Mouse (Mus musculus): ENCODE data around the gene Cds1. TPM values are rescaled to one million over a fixed set of nuclear protein-coding genes. Genes with fewer than 3 reads are reported as not detected.

Gene Cds1
- total RNA-seq (2021), result 10 to 100 TPM; 56.0 to 56.2 TPM

- DNase-seq (ENCODE audit: extremely low spot score in 1 of 2, low spot score in 2 of 2), result peak; percentile 52 to 86
- intact Hi-C loops (cut with DNase I), result loop anchor here (5.0 kb wide), 1 partner anchor 63 kb away; no protein-coding TSS in a partner anchor
Measured at GRCm38 (mm10) chr5:101764554-101765347, at the start of gene Cds1. Gene Cds1, plus strand, starts transcription at chr5:101765130.

GRCm38 (mm10) chr5:101724216-101724615, 40.7 kb upstream of the Cds1 start:
- intact Hi-C loops (cut with DNase I), result no loop called here
- no peak for DNase-seq (ENCODE audit: extremely low spot score in 1 of 2, low spot score in 2 of 2)

- no peak for DNase-seq (ENCODE audit: extremely low spot score in 1 of 2, low spot score in 2 of 2)
- intact Hi-C loops (cut with DNase I), result no loop called here
Measured at GRCm38 (mm10) chr5:101724756-101725155, 40.2 kb upstream of the Cds1 start.

- no peak for DNase-seq (ENCODE audit: extremely low spot score in 1 of 2, low spot score in 2 of 2)
- intact Hi-C loops (cut with DNase I), result no loop called here
Measured at GRCm38 (mm10) chr5:101725703-101726102, 39.2 kb upstream of the Cds1 start.

GRCm38 (mm10) chr5:101726371-101726770, 38.6 kb upstream of the Cds1 start:
- intact Hi-C loops (cut with DNase I), result no loop called here
- no peak for DNase-seq (ENCODE audit: extremely low spot score in 1 of 2, low spot score in 2 of 2)

- intact Hi-C loops (cut with DNase I), result no loop called here
- DNase-seq (ENCODE audit: extremely low spot score in 1 of 2, low spot score in 2 of 2), result no peak
Measured at GRCm38 (mm10) chr5:101728304-101728905, 36.5 kb upstream of the Cds1 start.

- intact Hi-C loops (cut with DNase I), result no loop called here
- no peak for DNase-seq (ENCODE audit: extremely low spot score in 1 of 2, low spot score in 2 of 2)
Measured at GRCm38 (mm10) chr5:101737341-101737740, 27.6 kb upstream of the Cds1 start.

GRCm38 (mm10) chr5:101740471-101741223, 24.3 kb upstream of the Cds1 start:
- no peak for DNase-seq (ENCODE audit: extremely low spot score in 1 of 2, low spot score in 2 of 2)
- intact Hi-C loops (cut with DNase I), result no loop called here

- no peak for DNase-seq (ENCODE audit: extremely low spot score in 1 of 2, low spot score in 2 of 2)
- intact Hi-C loops (cut with DNase I), result no loop called here
Measured at GRCm38 (mm10) chr5:101741224-101741591, 23.7 kb upstream of the Cds1 start.

- intact Hi-C loops (cut with DNase I), result no loop called here
- DNase-seq (ENCODE audit: extremely low spot score in 1 of 2, low spot score in 2 of 2), result no peak
Measured at GRCm38 (mm10) chr5:101742014-101742413, 22.9 kb upstream of the Cds1 start.

GRCm38 (mm10) chr5:101742425-101742824, 22.5 kb upstream of the Cds1 start:
- no peak for DNase-seq (ENCODE audit: extremely low spot score in 1 of 2, low spot score in 2 of 2)
- intact Hi-C loops (cut with DNase I), result no loop called here

GRCm38 (mm10) chr5:101744886-101745285, 20.0 kb upstream of the Cds1 start:
- intact Hi-C loops (cut with DNase I), result no loop called here
- no peak for DNase-seq (ENCODE audit: extremely low spot score in 1 of 2, low spot score in 2 of 2)

- DNase-seq (ENCODE audit: extremely low spot score in 1 of 2, low spot score in 2 of 2), result no peak
- intact Hi-C loops (cut with DNase I), result no loop called here
Measured at GRCm38 (mm10) chr5:101753680-101754079, 11.2 kb upstream of the Cds1 start.

- intact Hi-C loops (cut with DNase I), result no loop called here
- no peak for DNase-seq (ENCODE audit: extremely low spot score in 1 of 2, low spot score in 2 of 2)
Measured at GRCm38 (mm10) chr5:101757669-101758068, 7.3 kb upstream of the Cds1 start.

- no peak for DNase-seq (ENCODE audit: extremely low spot score in 1 of 2, low spot score in 2 of 2)
- intact Hi-C loops (cut with DNase I), result no loop called here
Measured at GRCm38 (mm10) chr5:101761685-101762084, 3.2 kb upstream of the Cds1 start.

- intact Hi-C loops (cut with DNase I), result no loop called here
- DNase-seq (ENCODE audit: extremely low spot score in 1 of 2, low spot score in 2 of 2), result no peak
Measured at GRCm38 (mm10) chr5:101763571-101763970, 1.4 kb upstream of the Cds1 start.

GRCm38 (mm10) chr5:101765390-101765901, 516 bp downstream of the Cds1 start:
- DNase-seq (ENCODE audit: extremely low spot score in 1 of 2, low spot score in 2 of 2), result peak in 1 of 2 experiments; percentile 37
- intact Hi-C loops (cut with DNase I), result loop anchor here (5.0 kb wide), 1 partner anchor 62 kb away; no protein-coding TSS in a partner anchor

GRCm38 (mm10) chr5:101766248-101766647, 1.3 kb downstream of the Cds1 start:
- intact Hi-C loops (cut with DNase I), result loop anchor here (5.0 kb wide), 1 partner anchor 61 kb away; no protein-coding TSS in a partner anchor
- DNase-seq (ENCODE audit: extremely low spot score in 1 of 2, low spot score in 2 of 2), result no peak

GRCm38 (mm10) chr5:101767086-101767485, 2.2 kb downstream of the Cds1 start:
- intact Hi-C loops (cut with DNase I), result loop anchor here (5.0 kb wide), 1 partner anchor 60 kb away; no protein-coding TSS in a partner anchor
- no peak for DNase-seq (ENCODE audit: extremely low spot score in 1 of 2, low spot score in 2 of 2)

All from left cerebral cortex, postnatal 10 days (tissue).